Mouse (Mus musculus): ENCODE measurements around the gene Mreg.

The Mreg gene

GRCm38 (mm10) chr1:72226887-72227481 is 14.9 kb upstream of the Mreg start:
- DNase-seq (ENCODE audit: low spot score), result no peak

DNA sequence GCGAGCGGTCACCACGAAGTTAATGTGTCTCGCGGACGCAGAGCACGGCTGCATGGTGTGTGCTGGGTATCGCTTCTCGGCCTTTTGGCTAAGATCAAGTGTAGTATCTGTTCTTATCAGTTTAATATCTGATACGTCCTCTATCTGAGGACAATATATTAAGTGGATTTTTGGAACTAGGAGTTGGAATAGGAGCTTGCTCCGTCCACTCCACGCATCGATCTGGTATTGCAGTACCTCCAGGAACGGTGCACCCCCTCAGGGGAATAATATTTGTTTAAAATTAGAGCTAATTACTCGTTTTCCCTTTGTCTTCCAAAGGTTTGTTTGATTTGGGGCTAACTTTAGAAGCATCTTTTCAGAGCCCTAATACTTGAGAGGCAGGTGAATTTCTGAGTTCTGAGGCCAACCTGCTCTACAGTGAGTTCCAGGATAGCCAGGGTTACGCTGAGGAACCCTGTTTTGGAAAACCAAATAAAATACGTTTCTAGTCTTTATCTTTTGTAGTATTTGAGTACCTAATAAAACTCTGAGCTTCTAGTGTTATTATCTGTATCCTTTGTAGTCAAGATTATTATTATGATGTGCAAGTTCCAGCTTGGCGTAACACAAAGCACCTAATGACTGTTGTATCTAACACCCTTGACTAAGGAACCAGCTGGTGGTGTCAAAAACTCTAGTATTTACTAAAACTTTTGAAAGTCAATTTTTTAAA is 14.2 kb upstream of the Mreg start:
- DNase-seq (ENCODE audit: low spot score), result peak; percentile 73

DNA sequence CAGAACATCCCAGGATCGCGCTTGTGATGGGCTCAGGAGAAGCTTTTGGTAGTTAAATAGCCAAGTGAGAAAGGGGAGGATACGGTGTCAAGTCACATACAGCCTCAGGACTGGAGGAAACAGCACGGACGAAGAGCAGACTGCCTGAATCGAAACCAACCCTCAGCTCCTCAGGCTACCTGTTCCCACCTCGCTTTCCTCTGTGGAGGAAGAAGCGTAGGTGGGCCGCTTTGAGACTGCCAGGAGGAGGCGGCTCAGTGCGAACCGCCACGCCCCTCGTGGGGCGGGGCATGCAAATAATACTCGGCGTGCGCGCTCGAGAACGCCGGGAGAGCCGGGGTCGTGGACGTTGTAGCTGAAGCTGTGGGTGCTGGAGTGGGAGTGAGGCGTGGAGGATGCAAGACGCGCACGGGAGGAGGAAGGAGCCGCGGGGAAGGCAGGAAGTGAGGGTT is 13.6 kb upstream of the Mreg start:
- peak; percentile 80 for DNase-seq (ENCODE audit: low spot score)

DNA sequence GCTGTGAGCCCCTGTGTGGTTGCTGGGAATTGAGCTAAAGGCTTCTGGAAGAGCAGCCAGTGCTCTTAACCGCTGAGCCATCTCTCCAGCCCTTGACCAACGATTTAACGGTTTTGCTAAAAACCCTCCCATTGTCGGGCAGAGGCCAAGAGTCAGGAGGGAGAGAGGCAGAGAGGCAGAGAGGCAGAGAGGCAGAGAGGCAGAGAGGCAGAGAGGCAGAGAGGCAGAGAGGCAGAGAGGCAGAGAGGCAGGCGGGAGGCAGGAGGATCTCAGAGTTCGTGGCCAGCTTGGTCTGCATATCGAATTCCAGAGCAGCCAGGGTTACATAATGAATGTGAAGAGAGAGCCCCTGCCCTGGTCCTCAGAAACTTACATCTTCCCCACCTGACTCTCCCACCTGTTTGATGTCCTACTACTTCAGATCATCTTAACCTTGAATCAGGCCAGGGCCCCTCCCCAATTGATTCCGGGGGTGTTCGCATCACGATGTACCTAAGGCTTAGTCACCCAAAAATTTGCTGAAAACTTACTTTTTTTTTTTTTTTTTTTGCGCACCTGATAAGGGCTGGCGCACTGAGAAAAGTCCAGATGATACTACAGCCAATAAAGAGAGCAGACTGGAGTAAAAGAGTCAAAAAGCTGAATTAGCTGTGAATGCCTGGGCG is 13.1 kb upstream of the Mreg start:
- DNase-seq (ENCODE audit: low spot score), result no peak

- no peak for DNase-seq (ENCODE audit: low spot score)
These were observed 7.9 kb upstream of the Mreg start for GRCm38 (mm10) chr1:72220008-72220407.

- no peak for DNase-seq (ENCODE audit: low spot score)
These were observed 7.0 kb upstream of the Mreg start for GRCm38 (mm10) chr1:72219116-72219515.

DNA sequence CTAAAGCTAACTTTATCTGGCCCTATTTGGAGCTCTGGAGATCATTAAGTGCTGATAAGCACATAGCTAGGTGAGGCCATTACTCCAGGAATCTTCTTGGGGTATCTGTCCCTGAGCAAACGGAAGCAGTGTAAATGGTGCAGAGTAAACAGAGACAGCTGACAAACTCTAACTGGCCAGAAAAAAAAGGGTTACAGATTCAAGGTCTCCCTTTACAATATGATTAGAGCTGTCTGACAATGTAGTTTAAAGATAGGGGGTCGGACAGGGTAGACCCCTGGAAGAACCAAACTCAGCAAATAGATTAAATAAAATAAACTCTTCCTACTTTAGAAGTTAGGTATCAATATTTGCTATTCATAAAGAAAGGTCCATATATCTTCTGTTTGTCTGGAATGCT is 6.5 kb upstream of the Mreg start:
- DNase-seq (ENCODE audit: low spot score), result no peak

- no peak for DNase-seq (ENCODE audit: low spot score)
These were observed 4.7 kb upstream of the Mreg start for GRCm38 (mm10) chr1:72216761-72217160.

- DNase-seq (ENCODE audit: low spot score), result no peak
These were observed 3.1 kb upstream of the Mreg start for GRCm38 (mm10) chr1:72215174-72215573.

DNA sequence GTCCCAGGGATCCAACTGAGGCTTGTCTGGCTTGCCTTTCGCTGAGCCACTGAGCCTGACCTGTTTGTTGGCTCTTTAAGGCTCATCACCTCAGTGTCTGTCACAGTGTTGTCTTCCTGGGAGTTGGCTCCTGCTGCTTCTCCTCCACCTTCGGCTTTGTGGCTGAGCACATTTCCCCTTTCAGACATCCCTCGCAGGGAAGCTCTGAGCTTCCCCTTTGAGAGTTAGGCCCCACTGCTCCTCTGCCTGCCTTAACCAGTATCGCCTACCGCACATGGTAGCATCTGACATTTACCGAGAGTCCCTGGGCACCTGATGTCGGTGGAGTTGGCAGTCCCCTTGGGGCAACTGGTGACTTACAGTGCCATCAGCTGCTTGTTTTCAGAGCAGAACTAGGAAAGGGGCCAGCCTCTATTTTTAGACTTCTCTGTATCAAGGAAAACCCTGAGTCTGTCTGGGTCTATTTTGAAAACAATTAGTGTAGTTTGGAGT is 2.4 kb upstream of the Mreg start:
- DNase-seq (ENCODE audit: low spot score), result no peak

GRCm38 (mm10) chr1:72213954-72214353 is 1.8 kb upstream of the Mreg start:
- DNase-seq (ENCODE audit: low spot score), result no peak

GRCm38 (mm10) chr1:72210803-72211679 is 1.1 kb downstream of the Mreg start:
- no peak for DNase-seq (ENCODE audit: low spot score)

- no peak for DNase-seq (ENCODE audit: low spot score)
These were observed 4.0 kb downstream of the Mreg start for GRCm38 (mm10) chr1:72208095-72208494.

GRCm38 (mm10) chr1:72205113-72205512 is 7.0 kb downstream of the Mreg start:
- DNase-seq (ENCODE audit: low spot score), result no peak

DNA sequence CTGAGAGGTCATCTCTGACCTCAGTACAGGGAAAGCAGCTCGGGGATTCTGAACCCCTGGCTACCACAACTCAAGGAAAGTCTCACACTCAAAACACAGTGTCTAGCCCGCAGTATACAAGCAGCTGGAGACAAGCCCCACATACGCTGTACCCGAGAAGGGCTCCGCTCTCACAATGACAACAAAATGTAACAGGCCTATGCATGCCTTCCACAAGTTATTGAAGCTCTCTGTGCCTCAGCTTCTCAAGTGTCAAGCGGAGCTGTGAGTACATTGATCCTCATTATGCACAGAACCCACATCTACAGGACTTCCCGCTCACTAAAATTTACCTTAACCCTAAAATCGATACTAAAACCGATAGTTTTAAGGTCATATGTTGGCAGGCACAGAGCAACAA is 8.9 kb downstream of the Mreg start:
- DNase-seq (ENCODE audit: low spot score), result no peak

DNA sequence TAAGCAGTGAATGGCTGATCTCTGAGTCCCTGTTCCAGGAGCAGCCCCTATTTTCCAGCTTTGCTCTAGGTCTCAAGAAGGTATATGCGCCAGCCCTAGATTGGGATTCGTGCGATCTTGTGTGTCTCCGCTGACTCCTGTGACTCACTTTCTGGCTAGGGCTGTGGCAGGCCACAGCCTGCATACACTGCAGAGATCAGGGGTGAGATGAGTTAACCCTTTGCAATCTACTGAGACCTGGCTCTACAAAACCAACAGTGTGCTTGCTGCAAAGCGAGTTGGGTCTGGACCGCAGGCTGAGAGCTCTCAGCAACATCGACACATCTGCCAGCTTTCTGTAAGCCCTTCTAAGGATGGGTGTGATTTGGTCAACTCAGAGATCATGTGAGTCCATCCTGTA is 9.4 kb downstream of the Mreg start:
- DNase-seq (ENCODE audit: low spot score), result no peak

DNA sequence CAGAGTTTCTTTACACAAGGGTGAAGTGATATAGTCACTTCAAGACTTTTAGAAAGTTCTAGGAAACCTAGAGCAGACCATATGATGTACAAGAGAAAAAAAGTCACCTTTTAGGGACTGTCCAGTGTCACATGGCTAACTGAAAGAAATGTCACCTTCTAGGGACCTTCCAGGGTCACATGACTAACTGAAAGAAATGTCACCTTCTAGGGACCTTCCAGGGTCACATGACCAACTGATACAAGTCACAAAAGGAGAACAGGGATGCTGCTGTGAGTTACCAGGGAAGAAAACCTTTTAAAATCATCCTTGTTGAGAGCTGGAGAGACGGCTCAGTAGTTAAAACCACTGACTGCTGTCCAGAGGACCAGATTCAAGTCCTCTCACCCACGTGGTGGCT is 10.0 kb downstream of the Mreg start:
- DNase-seq (ENCODE audit: low spot score), result no peak

- no peak for DNase-seq (ENCODE audit: low spot score)
These were observed 11.0 kb downstream of the Mreg start for GRCm38 (mm10) chr1:72201126-72201525.

DNA sequence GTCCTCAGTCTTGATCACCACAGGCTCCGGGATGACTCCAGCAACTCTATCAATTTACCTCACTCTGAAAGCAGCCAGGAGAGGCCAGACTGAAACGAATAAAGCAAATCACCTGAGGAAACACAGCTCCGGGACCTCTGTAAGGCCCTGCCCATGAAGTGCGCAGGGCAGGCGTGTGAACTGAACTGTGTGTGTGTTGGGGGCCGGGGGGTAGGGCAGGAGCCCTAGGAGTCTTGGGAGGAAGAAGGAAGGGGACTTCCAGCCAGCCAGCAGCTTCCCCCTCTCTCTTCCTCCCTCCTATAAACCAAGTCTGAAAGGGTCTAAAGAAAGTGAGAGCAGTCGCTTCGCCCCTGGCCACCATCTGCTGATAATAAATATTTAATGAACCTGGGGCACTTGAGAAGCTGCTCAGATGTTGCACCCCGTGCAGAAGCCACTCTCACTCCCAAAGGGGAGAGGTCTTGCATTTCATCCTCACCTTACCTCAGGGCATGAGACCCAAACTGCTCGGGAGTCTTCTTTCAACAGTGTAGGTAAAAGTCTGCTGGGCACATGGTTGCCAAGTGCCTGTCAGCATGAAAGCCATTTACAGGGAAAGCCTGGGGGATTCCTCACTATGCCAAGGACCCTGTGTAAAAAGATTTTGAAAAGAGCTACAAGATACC is 13.8 kb downstream of the Mreg start:
- no peak for DNase-seq (ENCODE audit: low spot score)

DNA sequence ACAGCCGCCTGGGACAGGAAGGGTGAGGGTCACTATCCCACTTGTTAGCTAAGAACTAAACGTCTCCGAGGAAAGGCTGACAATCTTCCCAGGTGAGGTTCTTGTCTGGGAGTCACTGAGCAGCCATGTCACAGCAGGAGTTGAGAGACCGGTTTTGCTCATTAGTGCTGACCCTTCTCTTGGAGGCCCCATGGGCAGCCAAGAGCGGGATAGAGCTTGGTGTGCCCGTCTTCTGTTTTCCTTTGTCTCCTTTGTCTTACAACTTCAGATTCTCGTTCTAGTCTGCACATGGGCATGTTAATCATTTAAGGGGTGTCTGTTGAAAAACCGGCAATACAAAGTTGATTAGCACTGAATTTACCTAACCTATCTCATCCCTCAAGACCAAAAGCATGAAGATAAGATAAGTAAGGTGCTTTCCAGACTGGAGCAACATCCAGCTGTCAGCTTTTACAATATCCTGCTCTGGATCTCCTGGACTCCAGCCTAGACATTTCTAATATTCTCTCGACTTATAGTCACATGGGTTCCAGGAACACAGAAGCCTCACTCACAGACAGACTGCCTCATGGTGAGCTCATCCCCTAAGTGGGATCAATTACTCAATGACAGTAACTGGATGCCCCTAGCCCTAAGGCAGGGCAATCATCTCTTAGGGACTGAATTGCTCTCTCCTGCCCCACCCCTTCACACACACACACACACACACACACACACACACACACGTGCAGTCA is 15.3 kb downstream of the Mreg start:
- DNase-seq (ENCODE audit: low spot score), result no peak

DNA sequence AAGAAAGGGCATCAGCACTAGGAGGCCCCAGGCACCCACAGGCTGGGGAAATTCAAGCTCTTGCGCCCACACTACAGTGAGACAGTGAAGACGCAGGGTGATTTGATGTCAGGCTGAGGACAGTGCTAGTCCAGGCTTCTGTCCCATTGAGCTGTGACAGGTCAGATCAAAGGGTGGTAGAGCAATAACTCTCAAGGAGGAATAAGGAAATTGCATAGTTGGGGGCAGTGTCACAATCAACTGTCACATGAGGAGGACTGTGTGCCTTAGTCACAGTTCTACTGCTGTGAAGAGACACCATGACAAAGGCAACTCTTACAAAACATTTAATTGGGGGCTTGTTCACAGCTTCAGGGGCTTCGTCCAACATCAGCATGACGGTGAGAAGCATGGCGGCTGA is 16.0 kb downstream of the Mreg start:
- no peak for DNase-seq (ENCODE audit: low spot score)

Data from c-Kit-positive CD71-positive TER-119-positive erythroid progenitor cells, embryonic 14.5 days (primary cell).